Mouse (Mus musculus) left cerebral cortex, postnatal 25 days (tissue): ENCODE data around the gene Prpf40a. TPM values are rescaled to one million over a fixed set of nuclear protein-coding genes. Genes with fewer than 3 reads are reported as not detected.

Experiments used
- DNase-seq, 2 experiments: peaks; one replicate each; pipeline ENCODE4 v3.0.0; 2022; ENCODE audit warnings: low spot score in 2 of 2, mixed read lengths in 1 of 2
- intact Hi-C: fragments of 180-260 bp; cut with DNase I; formaldehyde crosslinking; loops from one replicate; pipeline ENCODE4 v1.15.1; 2025
- total RNA-seq, 2 experiments: library from RNA; stranded (reverse); gene quantifications; 2 replicates each; pipeline ENCODE4 v1.2.3; 2021

Prpf40a gene
- 10 to 100 TPM; 36.9 to 37.9 TPM for total RNA-seq

DNA sequence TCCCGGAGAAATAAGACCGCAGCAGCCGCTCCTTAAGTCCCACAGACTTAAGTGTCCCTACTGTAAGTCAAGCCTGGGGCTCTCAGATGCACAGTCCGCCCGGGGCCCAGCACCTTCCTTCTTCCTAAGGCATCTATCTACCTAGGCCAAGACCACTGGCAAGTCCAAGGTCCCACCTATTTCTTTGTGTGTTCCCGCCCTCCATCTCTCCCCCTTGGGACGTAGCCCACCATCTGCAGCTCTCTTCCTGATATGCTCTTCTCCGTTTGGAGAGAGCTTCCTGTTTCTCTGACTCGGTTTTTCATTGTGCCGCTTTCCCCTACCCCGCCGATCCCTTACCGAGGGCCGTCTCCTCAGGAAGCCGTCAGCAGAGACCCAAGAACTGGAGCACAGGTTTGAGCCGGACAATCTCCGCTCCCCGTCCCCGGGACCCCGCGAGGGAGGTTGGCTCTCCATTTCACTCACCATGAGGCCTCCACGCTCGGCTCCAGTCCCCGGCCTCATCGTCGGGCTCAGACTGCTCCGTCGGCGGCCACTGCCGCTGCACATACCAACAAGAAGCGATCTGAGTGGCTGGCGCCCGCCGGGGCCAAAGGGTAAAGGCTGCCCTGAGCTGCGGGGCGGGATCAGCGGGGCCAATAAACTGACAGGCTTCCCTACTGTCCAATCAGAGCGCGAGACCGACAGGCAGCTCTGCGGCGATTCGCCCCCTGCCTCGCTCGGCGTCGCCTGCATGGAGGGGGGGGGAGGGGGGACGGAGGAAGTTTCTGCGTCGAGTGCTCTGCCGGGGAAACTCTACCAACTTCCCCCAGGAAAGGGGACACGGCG, at the start of gene Prpf40a:
Gene Prpf40a (minus strand): TSS at position 601 of the 828 bp plus-strand sequence.
- DNase-seq, result peak; percentile 99
- intact Hi-C loops, result loop anchor here (5.0 kb wide), 1 partner anchor 429 kb away; no protein-coding TSS in a partner anchor

DNA sequence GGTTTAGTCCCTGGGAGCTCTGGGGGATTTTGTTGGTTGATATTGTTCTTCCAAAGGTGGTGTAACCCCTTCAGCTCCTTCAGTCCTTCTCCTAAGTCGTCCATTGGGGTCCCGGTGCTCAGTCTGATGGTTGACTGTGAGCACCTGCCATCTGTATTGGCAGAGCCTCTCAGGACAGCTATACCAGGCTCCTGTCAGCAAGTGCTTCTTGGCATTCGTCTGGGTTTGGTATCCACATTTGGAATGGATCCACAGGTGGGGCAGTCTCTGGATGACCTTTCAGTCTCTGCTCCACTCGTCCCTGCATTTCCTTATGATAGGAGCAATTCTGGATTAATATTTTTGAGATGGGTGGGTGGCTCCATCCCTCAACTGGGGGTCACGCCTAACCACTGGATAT, 31.2 kb upstream of the Prpf40a start:
- intact Hi-C loops, result no loop called here
- DNase-seq, result no peak

DNA sequence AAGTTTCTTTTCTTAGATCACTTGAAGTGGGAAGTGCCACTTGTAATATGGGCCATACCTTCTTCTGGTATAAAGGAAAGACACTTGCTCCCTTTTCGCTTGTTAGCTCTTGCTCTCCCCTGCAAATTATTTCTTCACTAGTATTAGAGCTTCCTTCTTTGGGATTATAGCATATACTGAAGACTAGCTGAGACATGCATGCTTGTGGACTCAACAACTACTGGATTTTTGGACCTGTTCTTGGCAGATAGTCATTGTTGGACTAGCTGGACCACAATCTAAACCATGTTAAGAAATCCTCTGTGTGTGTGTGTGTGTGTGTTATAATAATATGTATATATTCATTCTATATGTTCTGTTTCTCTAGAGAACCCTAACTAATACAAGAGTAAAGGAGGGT, 22.4 kb upstream of the Prpf40a start:
- intact Hi-C loops, result no loop called here
- no peak for DNase-seq

DNA sequence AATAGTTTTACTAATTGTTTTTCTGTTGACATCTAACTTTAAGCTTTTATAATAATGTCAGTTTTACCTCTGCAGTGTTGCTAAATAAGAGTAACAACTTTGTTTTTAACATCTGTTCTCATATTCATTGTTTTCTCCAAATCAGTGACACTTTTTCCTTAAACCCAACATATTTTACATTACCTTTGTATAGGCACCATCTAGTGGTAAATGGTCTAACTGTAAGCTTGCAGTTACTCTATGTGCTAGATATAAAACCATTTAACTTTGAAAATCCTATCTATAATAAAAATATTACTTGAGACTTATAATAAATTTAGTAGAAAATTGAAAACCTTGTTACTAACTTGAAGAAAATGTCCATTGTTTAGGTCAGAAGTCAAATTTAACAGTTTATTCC, 15.7 kb upstream of the Prpf40a start:
- DNase-seq, result no peak
- intact Hi-C loops, result loop anchor here (5.0 to 10.0 kb wide), 2 partner anchors 881 to 908 kb away; partner anchors contain the start of gene Rprm

DNA sequence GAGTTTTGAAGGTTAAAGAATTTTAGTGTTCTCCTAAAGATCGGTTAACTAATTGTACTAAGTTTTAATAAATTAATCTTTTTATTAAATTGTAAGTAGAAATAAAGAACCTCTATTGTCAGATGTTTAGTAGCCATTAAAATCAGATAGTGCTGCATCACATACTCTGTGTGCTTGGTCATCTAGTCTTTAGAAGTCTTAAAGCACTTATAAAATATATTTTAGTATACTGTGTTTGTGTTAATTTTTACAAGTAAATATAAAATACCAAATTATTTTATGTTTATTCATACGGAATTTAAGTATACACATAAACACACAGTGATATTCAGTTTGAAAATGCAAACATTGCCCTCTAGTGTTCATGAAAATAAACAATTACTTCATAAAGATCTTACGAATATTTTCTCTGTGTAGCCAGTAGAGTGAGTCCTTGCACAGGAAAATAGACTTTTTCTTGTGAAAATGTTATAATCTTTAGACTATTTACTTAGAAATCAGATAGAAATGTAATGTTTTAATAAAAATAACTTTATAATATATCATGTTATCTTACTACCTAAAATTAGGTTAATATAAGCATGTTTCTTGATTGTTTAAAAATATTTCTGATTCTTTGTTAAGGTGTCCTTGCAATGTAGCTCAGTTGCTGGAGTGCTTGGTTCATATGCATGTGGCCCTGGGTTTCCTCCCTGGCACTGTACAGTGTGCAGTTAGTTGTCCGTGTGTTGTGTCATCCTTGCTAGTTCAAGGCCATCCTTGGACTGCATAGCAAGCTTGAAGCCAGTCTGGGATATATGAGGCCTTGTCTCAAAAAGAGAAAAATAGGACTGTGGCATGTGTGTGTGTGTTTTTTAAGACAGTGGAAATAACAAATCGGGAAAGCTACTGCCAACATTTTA, 13.5 kb upstream of the Prpf40a start:
- intact Hi-C loops, result loop anchor here (5.0 to 10.0 kb wide), 2 partner anchors 883 to 910 kb away; partner anchors contain the start of gene Rprm
- DNase-seq, result no peak

DNA sequence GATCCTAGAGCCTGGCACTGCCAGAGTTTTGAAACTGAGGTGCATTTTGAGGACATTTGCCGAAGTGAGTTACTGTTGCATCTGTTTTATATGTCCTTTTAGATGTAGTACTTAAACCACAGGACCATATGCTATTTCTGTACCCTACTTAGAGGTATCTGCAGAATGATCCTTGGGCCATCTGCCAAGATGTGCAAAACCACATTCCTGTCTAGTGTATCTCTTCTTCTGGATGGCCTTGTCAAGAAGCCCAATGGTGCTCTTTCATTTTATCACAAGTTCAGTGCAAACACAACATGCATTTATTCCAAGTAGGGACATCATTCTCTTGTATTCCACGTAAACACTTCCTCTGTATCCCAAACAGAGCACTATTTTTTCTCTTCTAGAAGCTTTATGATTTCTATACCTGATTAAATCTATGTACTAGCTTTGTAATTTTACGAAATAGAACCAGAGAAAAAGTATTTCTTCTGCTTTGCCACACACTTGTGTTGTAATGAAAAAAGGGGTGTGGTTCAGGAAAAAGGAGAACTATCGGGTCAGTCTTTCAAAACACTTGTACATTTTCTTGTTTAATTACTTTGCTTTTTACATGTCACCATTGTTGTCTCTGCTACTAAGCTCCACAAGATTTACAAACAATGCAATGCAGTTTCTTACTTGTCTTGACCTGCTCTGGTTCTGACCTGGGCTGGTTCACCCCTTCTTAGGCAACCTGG, 9.2 kb upstream of the Prpf40a start:
- intact Hi-C loops, result loop anchor here (10.0 kb wide), 1 partner anchor 914 kb away; no protein-coding TSS in a partner anchor

DNA sequence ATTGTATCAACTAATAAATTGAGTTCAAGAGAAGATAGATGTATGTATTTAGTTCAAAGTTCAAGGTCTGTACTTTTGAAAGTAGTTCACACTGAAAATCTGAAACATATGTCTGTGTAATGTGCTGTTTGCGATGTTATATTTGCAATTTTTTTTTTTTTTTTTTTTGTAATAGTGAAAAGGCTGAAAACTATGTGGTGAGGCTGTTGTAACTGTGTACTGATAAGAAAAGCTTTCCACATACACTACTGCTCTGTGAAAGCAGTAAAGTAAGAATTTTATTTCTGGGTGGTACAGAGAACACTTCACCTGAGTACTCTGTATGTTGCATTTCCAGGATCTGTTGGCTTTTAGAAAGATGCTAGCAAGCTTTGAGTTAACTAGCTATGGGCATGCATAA, 8.1 kb upstream of the Prpf40a start:
- intact Hi-C loops, result no loop called here
- no peak for DNase-seq

More for the DNA sequence above, 9.2 kb upstream of the Prpf40a start:
- DNase-seq, result no peak

DNA sequence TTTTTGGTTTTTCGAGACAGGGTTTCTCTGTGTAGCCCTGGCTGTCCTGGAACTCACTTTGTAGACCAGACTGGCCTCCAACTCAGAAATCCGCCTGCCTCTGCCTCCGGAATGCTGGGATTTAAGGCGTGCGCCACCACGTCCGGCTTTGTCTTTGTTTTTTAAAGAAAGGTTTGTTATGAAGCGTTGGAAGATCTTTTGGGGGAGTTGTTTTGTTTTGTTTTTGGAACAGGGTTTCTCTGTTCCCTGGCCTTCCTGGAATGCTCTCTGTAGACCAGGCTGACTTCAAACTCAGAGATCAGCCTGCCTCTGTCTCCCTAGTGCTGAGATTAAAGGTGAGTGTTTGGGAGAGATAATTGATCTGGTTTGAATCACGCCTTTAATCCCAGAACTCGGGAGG, 5.3 kb upstream of the Prpf40a start:
- intact Hi-C loops, result no loop called here
- no peak for DNase-seq

DNA sequence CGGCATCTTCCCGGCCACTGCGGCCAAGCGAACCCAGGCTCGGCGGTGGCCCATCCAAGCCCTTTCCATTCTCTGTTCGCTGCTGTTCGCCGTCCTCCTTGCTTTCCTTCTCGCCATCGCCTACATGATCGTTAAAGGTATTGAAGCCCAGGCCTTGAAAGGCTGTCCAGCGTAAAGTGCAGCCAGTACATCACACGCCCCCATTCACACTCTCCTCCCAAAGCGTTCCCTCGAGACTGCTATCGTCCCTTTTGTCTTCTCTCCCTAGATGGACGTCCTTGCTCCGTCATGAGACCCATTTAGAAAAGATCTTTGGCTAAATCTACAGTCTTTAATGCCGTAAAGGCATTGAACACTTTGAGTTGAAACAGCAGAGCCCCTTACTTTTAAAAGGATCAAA, 1.3 kb upstream of the Prpf40a start:
- intact Hi-C loops, result loop anchor here (5.0 kb wide), 1 partner anchor 430 kb away; no protein-coding TSS in a partner anchor
- no peak for DNase-seq

DNA sequence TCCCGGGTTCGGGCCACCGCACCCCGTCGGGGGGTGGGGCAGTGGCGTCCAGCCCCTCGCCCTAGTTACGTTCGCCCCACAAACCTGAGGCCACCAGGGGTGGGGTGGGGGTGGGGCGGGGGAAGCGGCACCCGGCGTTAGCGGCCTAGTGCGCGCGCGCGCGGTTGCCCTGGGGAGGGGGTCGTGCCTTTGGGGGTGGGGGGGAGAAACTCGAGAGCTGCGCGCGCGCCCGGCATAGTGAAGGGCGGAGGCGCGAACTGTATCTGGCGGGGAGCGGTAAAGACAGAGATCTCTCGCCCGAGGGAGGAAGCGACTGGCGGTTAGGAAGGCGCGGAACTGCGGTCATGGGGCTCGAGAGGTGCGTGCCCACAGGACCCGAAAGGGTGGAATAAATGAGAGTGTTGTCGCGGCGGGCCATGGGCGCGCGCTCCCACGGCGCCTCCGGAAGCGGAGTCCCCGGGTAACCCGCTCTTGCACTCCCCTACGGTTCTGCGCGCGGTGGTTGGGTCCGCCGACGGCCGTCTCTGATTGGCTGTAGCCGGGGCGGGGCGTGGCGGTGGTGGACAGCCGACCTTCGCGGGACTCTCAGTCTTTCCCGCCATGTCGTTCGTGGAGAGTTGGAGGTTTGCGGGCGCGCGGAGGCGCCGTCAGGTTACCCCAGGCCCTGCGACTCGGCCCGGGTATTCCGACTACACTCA, 588 bp upstream of the Prpf40a start, which contains the start of gene Arl6ip6:
Gene Arl6ip6 (plus strand): TSS at position 204 of the 698 bp plus-strand sequence.
- intact Hi-C loops, result loop anchor here (5.0 kb wide), 1 partner anchor 429 kb away; no protein-coding TSS in a partner anchor
- peak; percentile 98 for DNase-seq

DNA sequence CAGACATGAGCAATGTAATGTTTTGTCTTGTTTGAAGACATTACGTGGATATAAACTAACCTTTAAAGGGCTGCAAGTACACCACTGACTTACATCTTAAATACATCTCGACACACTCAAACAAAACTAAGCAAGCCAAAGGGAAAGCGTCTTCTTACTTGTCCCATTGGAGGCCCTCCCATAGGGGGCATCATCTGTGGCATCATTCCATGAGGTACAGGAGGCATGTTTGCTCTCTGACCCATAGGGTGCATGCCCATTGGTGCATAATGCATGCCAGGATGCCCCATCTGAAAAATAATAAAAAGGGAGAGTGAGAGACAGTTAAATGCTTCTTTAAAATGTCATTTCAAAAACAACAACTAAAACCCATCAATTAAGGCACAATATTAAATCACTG, 1.3 kb downstream of the Prpf40a start:
- intact Hi-C loops, result loop anchor here (5.0 kb wide), 1 partner anchor 428 kb away; no protein-coding TSS in a partner anchor
- no peak for DNase-seq

DNA sequence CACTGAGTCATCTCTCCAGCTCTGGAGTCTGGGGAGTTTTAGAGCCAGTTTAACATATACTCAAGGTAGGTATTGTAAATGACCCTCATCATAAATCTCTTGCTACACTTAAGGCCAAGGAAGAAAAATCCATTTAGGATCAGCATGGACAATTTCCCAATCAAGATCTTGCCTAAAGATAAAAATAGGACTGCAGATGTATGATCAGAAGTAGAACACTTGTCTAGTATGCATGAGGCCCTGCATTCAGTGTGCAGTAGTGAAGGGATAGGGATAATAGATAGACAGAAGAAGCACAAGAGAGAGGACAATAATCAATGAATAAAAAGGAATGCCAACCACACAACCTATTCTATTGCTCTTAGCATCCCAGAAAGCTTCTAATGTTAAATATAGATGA, 11.2 kb downstream of the Prpf40a start:
- DNase-seq, result no peak

DNA sequence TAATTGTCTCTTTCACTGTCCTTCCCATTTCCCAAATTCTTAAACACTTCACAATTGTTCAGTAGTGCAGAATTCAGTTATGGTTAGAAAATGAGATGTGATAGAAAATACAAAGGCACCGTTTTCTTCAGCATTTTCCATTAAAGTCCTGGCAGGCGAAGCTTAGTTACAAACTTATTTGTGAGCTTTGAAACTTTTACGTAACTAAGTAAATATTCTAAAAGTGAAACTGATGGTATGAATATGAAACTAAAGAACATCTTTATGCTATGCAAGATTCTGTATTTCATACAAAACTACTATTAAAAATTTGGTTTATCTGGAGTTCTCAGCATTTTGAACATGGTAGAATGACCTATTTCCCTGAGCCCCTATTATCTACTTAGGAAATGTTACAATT, 12.1 kb downstream of the Prpf40a start:
- DNase-seq, result no peak
- intact Hi-C loops, result no loop called here

More for the DNA sequence above, 11.2 kb downstream of the Prpf40a start:
- intact Hi-C loops, result no loop called here

DNA sequence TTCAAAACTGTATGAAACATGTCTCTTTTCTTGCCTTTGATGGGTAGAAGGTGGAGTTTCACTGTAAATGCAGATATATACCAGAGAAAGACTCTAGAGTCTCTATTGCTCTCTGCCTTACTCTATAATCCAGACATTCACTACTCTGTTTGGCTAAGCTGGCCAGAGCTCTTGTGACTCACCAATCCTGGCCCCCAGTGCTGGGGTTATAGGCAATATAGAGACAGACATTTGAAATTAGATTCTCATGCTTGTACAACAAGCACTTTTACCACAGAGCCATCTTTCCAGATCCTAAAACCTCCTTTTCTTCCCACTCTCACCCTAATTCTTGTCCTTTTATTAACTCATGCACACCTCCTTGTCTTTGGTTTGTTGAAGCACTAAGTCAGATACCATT, 17.1 kb downstream of the Prpf40a start:
- DNase-seq, result no peak
- intact Hi-C loops, result no loop called here

DNA sequence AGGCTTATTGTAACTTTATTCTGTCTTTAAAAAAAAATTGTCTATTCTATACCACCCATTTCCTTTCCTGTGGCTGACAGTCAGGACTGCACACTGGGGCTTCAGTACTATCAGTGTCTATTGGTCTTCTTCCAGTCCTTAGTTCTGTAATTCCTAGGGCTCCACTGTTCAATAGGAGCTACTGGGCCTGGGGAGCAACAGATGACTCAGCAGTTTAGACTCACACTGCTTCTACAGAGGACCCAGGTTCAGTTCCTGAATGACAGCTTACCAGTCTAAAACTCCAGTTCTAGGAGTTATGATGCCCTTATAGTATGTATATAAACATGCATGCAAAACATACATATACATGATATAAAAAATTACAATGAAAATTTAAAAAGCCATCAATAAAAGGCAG, 44.2 kb downstream of the Prpf40a start:
- intact Hi-C loops, result no loop called here
- no peak for DNase-seq

DNA sequence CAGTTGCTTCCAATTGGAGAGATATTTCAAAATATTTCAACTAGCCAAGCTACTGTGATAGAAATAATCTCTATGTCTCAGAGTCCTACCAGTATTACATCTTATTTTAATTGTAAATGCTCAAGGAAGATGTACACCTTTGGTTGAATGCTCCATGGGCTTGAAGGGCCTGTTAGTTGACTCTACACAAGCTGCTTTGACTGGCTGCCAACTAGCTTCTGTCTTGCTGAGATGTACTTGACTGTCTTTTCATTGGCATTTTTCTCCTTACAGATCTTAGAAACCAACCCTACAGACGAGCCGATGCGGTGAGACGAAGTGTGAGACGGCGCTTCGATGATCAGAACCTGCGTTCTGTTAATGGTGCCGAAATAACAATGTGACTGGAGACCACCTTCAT, 59.5 kb downstream of the Prpf40a start:
- intact Hi-C loops, result no loop called here

DNA sequence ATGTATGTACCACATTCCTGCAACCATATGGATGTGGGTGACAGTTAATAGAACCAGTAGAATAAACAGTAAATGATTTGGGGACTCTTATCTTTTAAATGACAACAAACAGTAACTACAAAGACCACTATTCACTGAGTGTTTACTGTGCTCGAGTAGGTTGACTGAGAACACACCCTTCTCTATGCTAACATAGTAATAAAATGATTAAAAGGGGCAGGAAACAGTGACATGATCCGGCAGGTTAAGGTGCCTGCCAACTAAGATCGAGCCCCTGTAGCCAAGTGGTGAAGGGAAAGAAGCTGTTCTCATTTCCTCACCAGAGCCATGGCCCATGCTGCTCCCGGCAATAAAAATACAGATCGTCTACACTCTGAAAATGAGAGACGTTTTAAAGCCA, 62.0 kb downstream of the Prpf40a start:
- intact Hi-C loops, result no loop called here
- DNase-seq, result no peak

More for the DNA sequence above, 59.5 kb downstream of the Prpf40a start:
- no peak for DNase-seq

DNA sequence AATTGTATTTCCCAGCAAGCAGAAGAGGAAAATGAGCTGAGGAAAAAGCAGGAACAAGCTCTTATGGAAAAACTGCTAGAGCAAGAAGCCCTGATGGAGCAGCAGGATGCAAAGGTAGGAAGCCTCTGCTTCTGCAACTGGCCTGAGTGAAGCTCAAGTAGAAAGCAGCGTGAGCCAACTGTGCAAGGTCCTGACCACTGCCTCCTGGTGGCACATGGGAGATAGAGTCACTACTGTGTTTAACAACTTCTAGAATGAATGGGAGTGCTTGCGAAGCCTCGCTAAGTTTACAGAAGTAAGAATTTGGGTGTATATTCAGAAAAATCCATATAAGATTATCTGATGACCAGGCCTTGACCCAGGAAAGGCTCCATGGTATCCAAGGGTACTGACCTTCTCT, 65.1 kb downstream of the Prpf40a start:
- intact Hi-C loops, result no loop called here
- DNase-seq, result no peak

DNA sequence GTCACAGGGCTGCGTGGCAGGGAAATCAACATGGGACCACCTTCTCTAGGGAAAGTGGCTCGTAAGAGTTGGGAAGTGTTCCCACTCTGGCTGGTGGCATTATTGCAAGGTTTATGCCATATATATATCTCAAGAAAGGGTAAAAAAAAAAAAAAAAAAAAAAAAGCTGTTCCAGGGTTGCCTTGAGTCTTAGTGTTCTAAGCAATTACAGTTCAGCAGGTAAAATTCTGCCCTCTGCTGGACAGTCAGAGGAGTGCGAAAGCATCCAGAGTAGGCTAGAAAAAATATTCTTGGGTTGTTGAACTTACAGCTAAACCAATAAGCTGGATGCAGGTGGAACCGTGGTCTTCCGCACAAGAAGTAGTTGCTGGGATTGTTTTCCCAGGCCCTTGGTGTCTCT, 69.3 kb downstream of the Prpf40a start:
- intact Hi-C loops, result loop anchor here (2.0 kb wide), 1 partner anchor 365 kb away; no protein-coding TSS in a partner anchor
- peak; percentile 69 to 75 for DNase-seq
